Mouse (Mus musculus) layer of hippocampus, adult 2 months (tissue): ENCODE results near the gene Angptl6. TPM values are rescaled to one million over a fixed set of nuclear protein-coding genes. Genes with fewer than 3 reads are reported as not detected.

Experiments used
- DNase-seq, 2 experiments: peaks; one replicate each; pipeline ENCODE4 v3.0.0; 2022; ENCODE audit warnings: low spot score in 2 of 2
- H3K27ac ChIP-seq: fragments of 200-600 bp; 2 replicates; pipeline ENCODE4 v1.8.1; 2022
- H3K4me3 ChIP-seq: fragments of 200-600 bp; 2 replicates; pipeline ENCODE4 v1.8.1; 2022; ENCODE audit warnings: mild to moderate bottlenecking
- CTCF ChIP-seq: fragments of 200-600 bp; conservative IDR thresholded peaks from 2 replicates; pipeline ENCODE4 v1.8.1; 2022; ENCODE audit warnings: antibody characterized with exemption, mild to moderate bottlenecking, moderate library complexity
- total RNA-seq, 2 experiments: library from RNA; stranded (reverse); gene quantifications; 2 replicates each; pipeline ENCODE4 v1.2.3; 2021

Gene Angptl6
- total RNA-seq, 2 experiments from 2014 or later, result 8.9 to 10.3 TPM

DNA sequence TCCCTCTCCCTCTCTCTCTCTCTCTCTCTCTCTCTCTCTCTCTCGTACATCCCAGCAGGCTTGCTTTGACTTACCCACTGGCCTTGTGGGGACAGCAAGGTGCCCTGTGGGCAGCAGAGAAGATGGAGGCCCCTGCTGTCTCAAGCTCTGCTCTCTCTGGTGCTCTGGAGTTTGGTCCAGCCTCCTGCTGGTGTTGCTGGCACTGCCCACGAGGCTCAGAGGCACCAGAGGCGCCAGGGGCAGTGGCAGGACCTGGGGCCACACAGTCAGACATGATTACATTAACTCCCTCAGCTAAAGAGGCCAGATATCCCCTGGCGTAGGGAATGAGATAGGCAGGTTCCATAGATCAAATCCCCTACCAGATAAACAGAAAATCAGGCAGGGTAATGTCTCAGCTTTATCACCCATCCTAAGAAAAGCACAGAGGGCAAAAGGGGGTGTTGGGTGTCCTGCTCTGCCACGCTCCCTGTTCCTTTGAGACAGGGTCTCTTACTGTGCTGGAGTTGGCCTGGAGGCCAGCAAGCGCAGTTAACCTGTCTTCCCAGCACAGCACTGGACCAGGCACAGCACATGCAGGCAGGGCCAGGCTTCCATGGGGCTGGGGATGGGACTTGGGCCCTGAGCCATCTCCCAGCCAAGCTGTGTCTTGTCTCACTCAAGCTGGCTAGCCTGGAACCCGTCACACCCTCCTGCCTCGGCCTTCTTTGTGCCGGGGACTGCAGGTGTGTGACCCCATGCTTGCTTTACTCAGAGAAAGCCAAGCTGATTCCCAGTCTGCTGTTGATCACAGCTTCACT, 3.0 kb downstream of the Angptl6 start:
- no peak for DNase-seq
- H3K4me3 ChIP-seq, result no peak overlapping the region
- peak overlapping the region; percentile 36; the same call in 1 of the 2 replicates for H3K27ac ChIP-seq
- no peak for TF ChIP-seq CTCF

DNA sequence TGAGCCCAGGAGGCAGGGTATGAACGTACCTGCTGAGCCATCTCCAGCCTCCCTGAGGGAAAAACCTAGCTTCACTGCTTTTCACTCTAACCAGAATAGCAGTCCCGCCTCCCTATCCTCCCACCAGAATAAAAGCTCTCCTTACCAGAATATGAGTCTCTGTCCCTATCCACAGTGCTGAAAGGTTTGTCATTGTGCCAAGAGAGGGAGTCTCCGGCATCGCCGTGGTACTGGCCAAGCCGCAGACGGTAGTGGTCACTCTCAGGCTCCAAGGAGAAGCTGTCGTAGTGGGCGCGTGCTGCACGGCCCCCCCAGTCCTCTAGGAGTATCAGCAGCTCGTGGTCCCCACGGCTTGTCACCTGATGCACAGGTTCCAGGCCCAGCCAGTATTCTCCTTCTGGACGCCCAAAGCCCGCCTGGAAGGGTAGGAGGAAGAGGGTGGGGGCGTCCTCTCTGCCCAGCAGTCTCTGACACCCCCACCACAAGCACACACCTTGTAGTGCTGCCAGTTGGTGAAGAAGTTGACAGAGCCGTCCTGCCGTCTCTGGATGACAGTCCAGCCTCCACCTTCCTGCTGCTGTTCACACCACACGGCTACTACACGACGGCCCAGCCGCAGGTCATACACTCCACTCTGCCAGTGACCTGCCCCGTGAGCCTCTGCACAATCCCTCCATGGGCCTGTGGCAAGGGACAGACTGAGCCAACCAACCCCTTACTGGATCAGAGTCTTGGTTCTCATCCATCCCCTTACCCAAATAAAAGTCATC, 4.3 kb downstream of the Angptl6 start:
- H3K4me3 ChIP-seq, result no peak overlapping the region
- peak overlapping the region; percentile 3; the same call in 1 of the 2 replicates for H3K27ac ChIP-seq
- no peak for TF ChIP-seq CTCF
- DNase-seq, result no peak

DNA sequence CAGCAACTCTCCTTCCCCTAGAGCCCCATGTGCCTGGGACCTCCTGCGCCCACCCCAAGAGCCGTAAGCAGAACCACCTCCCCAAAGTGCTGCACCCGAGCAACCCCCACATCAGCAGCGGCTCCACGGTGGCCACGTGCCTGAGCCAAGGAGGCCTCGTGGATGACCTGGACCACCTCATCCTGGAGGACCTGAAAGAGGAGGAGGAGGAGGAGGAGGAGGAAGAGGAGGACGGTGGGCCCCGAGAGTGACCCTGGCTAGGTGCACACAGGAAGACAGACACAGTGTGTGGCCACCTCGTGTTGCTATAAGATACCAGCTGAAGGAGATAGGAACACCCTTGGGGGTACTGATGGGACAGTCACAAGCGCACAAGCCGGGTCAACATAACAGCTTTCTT, 6.0 kb downstream of the Angptl6 start:
- TF ChIP-seq CTCF, result no peak
- no peak for DNase-seq
- Histone ChIP-seq H3K27ac (no peak overlapping the region), H3K4me3 (no peak overlapping the region)

DNA sequence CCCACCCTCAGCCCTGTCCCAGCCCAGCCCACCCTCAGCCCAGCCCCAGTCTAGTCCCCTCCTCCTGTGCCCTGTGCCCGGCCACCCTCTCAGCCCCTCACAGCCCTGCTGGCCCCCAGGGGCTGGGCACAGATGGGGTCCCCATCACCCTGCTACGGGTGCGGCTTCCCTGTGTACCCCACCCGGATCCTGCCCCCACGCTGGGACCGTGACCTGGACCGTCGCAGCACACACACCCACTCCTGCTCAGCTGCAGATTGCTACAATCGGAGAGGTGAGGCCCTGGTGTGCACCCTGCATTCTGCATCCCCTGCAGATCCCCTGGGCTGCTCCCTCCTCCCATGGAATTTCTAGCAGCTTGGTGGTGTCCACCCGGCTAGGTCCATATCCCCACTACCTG, 6.5 kb downstream of the Angptl6 start:
- Histone ChIP-seq H3K27ac (no peak overlapping the region), H3K4me3 (no peak overlapping the region)
- no peak for TF ChIP-seq CTCF
- DNase-seq, result no peak

DNA sequence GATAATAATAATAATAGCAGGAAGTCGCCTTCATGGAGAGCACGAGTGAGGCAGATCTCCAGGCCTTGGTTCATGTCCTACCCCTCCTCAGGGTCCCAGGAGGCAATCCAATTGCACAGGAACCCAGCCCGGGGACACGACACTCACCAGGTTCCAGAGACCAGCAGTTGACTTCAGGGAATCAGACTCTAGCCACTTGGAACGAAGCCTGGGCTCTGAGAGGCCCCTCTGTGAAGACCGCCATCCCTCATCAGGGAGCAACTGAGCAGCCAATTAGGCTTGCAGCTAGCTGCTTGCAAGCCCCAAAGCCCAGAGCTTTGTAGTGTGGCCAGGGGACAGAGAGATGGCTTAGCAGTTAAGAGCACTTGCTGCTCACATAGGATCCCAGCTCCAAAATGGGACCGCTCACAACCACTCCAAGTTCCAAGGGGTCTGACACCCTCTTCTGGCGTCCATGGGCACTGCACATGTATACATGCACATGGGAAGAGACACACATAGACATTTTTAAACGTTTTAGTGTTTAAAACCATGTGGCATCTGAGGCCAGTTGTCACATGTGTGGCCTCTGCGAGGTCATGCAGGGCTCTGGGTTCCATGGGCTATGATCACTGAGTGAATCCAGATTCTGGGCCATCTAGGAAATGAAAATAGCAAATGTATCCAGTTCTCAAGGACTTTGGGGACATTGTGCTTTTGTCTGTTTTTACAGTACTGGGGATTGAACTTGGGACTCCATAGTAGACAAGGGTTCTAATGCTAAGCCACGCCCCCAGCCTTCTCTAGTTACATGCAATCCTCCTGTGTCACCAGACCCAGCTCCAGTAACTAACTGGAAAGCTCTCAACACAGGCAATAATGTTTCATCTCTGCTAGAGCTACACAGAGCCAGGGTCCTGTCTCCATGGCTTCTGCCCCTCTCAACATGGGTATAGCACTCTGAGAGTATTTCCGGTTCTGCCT, 9.0 kb downstream of the Angptl6 start:
- peak; percentile 58 for TF ChIP-seq CTCF
- H3K4me3 ChIP-seq, result no peak overlapping the region
- no peak for DNase-seq
- H3K27ac ChIP-seq, result no peak overlapping the region

DNA sequence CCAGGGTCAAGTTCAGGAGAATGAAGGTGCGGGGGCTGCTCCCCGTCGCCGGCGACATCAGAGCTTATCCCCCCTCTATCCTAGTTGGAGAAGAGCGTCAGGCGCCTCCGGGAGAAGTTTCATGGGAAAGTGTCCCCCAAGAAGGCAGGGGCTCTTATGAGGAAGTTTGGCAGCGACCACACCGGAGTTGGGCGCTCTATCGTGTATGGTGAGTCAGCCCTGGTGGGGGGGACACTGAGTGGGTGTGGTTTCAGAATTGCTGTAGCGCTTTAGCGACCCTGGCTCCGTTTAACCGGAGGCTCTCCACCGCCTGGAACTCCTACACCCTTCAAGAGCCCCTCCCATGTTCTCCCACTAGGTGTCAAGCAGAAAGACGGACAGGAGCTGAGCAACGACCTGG, 10.3 kb downstream of the Angptl6 start:
- no peak for DNase-seq
- no peak for TF ChIP-seq CTCF

DNA sequence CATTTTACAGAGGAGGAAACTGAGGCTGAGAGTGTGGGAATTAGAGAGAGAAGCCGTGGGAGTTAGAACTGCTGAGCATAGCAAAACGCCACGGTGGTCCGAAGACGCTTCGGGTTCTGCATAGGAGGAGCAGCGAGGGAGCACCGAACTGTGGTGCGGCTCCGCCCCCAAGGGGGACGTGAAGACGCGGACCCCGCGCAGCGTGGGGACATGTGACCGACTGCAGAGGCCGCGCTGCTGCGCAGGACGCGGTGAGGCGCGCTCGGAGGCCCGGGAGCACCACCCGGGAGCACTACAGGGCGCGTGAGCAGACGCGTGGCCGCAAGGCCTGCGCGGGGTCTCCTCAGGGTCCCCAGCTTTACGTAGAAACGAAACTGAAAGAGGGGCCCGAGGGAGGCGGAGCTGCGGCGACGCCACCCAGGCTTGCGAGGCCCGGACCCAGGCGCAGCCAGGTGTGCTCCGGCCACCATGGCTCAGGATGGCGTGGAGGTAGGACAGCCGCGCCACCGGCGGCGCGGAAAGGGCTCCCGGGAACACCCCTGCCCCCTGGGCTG, 11.0 kb downstream of the Angptl6 start, which contains the start of gene A230050P20Rik:
A230050P20Rik (plus strand) TSS at position 195 of the 554 bp plus-strand sequence.
- Histone ChIP-seq H3K4me3 (peak within 1 kb of the TSS; percentile 77), H3K27ac (peak within 1 kb of the TSS; percentile 90)
- peak; percentile 77 for DNase-seq
- TF ChIP-seq CTCF, result no peak

More for the DNA sequence above, 10.3 kb downstream of the Angptl6 start:
- peak overlapping the region; percentile 77 for H3K4me3 ChIP-seq
- peak overlapping the region; percentile 90 for H3K27ac ChIP-seq

DNA sequence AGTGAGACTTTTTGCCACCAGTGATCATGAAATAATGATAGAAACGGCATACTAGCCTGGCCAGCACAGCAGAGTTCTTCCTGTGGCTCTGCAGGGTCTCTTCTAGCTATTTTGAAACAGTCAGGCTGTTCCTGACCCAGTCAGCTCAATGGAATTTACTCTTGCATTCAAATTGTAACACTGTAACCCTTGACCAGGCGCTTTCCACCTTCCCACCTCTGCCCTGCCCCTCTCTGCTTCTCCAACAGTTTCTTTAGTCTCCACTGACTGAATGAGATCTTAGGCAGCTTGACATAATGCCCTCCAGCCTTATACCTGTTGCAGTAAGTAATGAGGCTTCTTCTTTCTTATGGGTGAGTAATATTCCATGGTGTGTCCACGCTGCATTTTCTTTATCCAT, 12.6 kb downstream of the Angptl6 start:
- no peak for TF ChIP-seq CTCF
- Histone ChIP-seq H3K27ac (no peak overlapping the region), H3K4me3 (no peak overlapping the region)
- no peak for DNase-seq

DNA sequence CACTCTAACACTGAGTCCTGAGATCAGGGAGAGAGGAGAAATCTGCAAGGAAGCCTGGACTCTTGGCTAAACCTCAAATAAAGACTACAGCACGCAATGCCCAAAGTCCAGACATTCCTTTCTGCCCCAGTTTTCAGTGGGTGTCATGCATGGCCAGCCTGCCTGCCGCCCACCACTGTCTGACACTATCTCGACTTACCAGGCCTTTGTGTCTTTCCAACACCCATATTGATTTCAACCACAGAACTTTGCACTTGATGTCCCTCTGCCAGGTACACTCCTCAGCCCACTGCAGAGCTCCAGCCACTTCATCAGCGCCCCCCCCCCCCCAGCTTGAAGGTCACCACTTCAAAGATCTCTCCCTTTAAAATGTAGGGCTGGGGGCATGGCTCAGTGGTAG, 17.3 kb downstream of the Angptl6 start:
- Histone ChIP-seq H3K27ac (no peak overlapping the region), H3K4me3 (no peak overlapping the region)
- TF ChIP-seq CTCF, result no peak
- DNase-seq, result no peak

DNA sequence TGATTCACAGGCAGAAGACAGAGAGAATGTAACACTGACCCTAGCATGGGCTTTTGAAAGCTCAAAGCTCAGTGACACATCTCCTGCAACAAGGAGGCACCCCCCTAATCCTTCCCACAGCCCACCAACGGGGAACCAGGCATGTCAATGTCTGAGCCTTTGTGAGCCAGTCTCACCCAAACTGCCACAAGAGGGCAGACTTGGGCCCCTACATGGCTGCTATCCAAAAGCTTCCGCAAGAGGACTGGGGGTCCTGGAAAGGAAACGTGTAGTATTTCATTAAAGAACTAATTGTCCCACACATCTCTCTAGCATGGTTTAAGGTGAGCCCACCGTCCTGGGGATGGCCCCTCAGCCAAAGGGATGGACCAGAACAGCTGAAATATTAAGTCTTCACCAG, 17.7 kb downstream of the Angptl6 start:
- peak in 1 of 2 experiments; percentile 30 for DNase-seq
- Histone ChIP-seq H3K27ac (no peak overlapping the region), H3K4me3 (no peak overlapping the region)
- peak; percentile 80 for TF ChIP-seq CTCF

DNA sequence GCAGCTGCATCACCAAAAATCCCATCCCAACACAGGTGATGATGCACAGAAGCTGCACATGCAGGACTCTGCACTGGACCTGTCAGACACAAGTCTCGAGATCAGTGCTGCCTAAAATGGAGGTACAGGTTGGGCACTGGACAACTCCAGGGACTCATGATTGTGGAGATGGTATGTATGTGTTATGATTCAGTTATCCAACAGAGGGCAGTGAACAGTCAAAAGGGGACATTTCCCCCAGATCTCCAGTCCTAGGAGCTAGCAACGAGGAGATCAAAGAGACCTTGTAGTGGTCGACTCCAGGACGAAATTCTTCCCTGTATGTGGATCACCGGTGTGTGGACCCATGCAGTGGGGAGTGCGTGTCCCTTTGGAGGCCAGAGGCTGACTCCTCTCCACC, 19.6 kb downstream of the Angptl6 start:
- no peak overlapping the region for H3K4me3 ChIP-seq
- DNase-seq, result no peak
- H3K27ac ChIP-seq, result no peak overlapping the region
- TF ChIP-seq CTCF, result no peak; the same call in 1 of the 2 replicates

DNA sequence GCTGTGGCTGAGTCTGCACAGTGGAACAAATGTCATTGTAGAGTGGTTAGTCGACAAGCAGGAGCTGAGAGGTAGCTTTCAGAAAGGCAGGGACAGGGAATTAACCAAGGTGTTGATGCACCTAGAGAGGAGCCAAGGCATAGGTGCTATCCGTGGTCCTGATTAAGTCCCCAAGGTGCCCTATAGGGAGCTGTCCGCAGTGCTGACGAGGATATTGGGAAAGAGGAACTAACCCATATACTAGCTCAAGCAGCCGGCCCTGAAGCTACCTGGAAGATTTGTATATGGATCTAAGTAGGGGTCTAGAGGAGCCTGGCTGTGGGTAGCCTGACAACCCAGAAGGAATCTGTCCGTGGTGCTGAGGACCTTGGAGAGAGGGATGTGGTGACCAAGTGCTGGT, 22.4 kb downstream of the Angptl6 start:
- no peak overlapping the region for H3K4me3 ChIP-seq
- no peak overlapping the region for H3K27ac ChIP-seq
- TF ChIP-seq CTCF, result no peak
- DNase-seq, result no peak
